Mouse (Mus musculus) heart, embryonic 13.5 days (tissue): Measurements from ENCODE around the gene Mfap1b. TPM values are rescaled to one million over a fixed set of nuclear protein-coding genes. Genes with fewer than 3 reads are reported as not detected.
A peak's percentile ranks its signal among the peaks of the same experiment; 100 is the strongest.

ENCODE experiments used
- ATAC-seq: fragments of 200-750 bp; cut with Nextera tagmentation; 2 replicates; pipeline ENCODE4 v1.8.0; 2017; ENCODE audit warnings: moderate TSS enrichment; ENCODE audit not compliant: insufficient number of reproducible peaks, low FRiP score, low TSS enrichment; ENCODE audit errors: extremely low read depth
- H3K27ac ChIP-seq: fragments of 300-500 bp; sonication (generic); replicated peaks from 2 replicates; pipeline ENCODE4 v1.5.1; 2015; ENCODE audit warnings: moderate library complexity, mild to moderate bottlenecking, inconsistent platforms
- H3K27me3 ChIP-seq: fragments of 300-500 bp; sonication (generic); replicated peaks from 2 replicates; pipeline ENCODE4 v1.6.1; 2015; ENCODE audit warnings: mild to moderate bottlenecking, inconsistent platforms
- H3K36me3 ChIP-seq: fragments of 300-500 bp; sonication (generic); 2 replicates; pipeline ENCODE4 v1.6.1; 2015; ENCODE audit warnings: mild to moderate bottlenecking, inconsistent platforms
- H3K4me1 ChIP-seq: fragments of 300-500 bp; sonication (generic); 2 replicates; pipeline ENCODE4 v1.6.1; 2015; ENCODE audit warnings: inconsistent platforms
- H3K4me2 ChIP-seq: fragments of 300-500 bp; sonication (generic); 2 replicates; pipeline ENCODE4 v1.6.1; 2015; ENCODE audit warnings: inconsistent platforms, mild to moderate bottlenecking, moderate library complexity
- H3K4me3 ChIP-seq: fragments of 300-500 bp; sonication (generic); 2 replicates; pipeline ENCODE4 v1.5.1; 2015; ENCODE audit warnings: moderate library complexity, mild to moderate bottlenecking, inconsistent platforms
- H3K9ac ChIP-seq: fragments of 300-500 bp; sonication (generic); 2 replicates; pipeline ENCODE4 v1.6.1; 2015; ENCODE audit warnings: inconsistent platforms, mild to moderate bottlenecking, moderate library complexity
- H3K9me3 ChIP-seq: fragments of 300-500 bp; sonication (generic); 2 replicates; pipeline ENCODE4 v1.6.1; 2016; ENCODE audit warnings: inconsistent platforms
- WGBS: fragments of 180-500 bp; shearing (Covaris S2); methylation state at CpG from one replicate; pipeline ENCODE4 v1.1.7; 2015; ENCODE audit warnings: mixed read lengths; 5-methylcytosine and 5-hydroxymethylcytosine counted together
- polyA plus RNA-seq: library from polyadenylated mRNA; unstranded; fragments of >200 nt; fragmentation: Nextera tagmentation; extraction: Ambion mirVana; gene quantifications from 2 replicates; pipeline ENCODE4 v1.2.1, GENCODE M21; 2015

The Mfap1b gene
- polyA plus RNA-seq, 1 experiment from 2014 or later, result 39.7 TPM

DNA sequence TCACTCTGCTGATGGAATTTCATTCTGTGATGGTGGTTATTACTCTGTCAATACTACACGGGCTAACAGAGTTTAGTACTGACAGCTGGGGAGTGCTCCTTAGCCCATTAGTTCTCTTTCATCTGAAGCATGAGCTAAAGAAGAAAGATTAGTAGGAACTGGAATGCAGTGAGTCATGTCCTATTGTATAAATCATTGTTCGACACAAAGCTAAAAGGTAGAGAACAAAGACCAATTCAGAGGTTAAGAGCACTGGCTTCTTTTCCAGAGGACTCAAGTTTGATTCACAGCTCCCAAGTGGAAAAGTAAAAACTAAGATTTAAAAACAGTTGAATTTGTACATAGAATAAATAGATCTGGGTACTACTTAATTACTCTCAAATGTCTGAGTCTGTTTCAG, 13.8 kb downstream of the Mfap1b start:
- Histone ChIP-seq H3K4me2 (no peak overlapping the region), H3K27ac (no peak overlapping the region), H3K9me3 (no peaks in the 10 kb centered on the region), H3K27me3 (no peaks in the 10 kb centered on the region), H3K4me3 (no peak overlapping the region), H3K36me3 (peaks cover 32% of the 10 kb centered on the region), H3K9ac (no peak overlapping the region), H3K4me1 (peaks cover 18% of the 10 kb centered on the region)
- ATAC-seq, result no peak
- WGBS, result 77% methylated on average over 2 of the region's 2 CpGs

DNA sequence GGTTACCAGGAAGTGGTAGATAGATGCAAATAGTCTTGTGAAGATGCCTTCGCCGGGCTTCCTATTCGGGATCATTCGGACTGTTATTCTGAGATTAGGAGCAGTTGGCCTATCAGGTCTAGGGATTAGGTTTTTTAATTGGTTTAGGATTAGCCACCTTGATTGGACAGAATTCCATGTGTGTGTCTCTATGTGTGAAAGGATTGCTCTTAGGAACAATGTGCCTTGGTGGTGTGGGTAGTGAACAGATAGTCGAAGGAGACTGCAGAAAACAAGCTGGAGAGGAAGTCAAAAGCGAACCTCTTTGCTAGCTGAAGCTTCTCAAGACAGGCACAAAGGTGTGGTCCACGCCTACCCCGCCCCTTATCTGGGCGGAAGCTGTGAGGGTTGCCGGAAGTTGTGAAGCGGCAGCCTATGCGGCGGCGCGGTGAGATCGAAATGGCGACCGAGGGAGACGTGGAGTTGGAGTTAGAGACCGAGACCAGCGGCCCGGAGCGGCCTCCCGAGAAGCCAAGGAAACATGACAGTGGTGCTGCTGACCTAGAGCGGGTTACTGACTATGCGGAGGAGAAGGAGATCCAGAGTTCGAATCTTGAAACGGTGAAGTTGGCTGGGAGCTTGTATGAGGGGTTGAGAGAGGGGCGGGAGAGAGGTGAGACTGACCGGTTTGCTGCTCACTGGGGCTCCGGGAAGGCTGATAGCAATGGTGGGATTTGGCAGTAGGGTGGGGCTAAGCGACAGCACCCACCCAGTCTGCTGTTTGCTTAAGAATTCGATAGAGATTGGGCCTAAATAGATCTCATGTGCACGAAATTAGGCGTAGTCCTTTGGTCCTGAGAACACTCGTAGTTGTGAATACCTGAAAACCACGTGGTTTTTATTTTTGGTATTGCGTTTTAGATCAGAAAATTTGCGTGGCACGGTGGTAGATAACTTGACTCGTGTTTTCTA, 16.9 kb downstream of the Mfap1b start, which contains the start of gene Serinc4:
Serinc4 (minus strand) TSS at position 90 of the 951 bp plus-strand sequence.
- peak; percentile 60 for ATAC-seq
- H3K4me3 ChIP-seq, result peak within 1 kb of the TSS; percentile 66
- H3K4me2 ChIP-seq, result peak within 1 kb of the TSS; percentile 76
- peaks cover 40% of the 10 kb centered on the region for H3K4me1 ChIP-seq
- WGBS, result 2% methylated on average over 41 of the region's 41 CpGs
- peaks cover 63% of the 10 kb centered on the region for H3K36me3 ChIP-seq
- no peaks in the 10 kb centered on the region for H3K9me3 ChIP-seq
- H3K27me3 ChIP-seq, result no peaks in the 10 kb centered on the region
- H3K27ac ChIP-seq, result peak within 1 kb of the TSS; percentile 81
- peak within 1 kb of the TSS; percentile 85 for H3K9ac ChIP-seq

DNA sequence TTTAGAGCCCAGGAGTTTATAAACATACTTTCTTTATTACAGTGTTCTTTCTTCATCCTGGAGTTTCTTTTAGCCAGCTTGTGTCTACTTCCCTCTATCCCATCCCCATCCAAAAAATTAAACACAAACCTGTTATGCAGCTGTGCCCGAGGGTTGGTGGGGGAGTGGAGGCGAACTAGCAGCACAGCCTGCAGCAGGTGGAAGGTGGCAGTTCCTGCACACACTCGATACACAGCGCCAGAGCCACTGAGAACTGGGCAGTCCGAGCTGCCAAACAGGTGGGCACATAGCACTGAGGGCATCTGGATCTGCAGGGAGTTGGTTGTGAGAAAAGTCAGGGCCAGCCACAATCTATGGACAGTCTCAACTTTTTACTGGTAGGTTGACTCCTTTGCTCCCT, 18.3 kb downstream of the Mfap1b start:
- H3K27me3 ChIP-seq, result no peaks in the 10 kb centered on the region
- H3K4me3 ChIP-seq, result no peak overlapping the region
- 79% methylated on average over 5 of the region's 5 CpGs for WGBS
- H3K9ac ChIP-seq, result no peak overlapping the region
- H3K4me2 ChIP-seq, result no peak overlapping the region
- H3K9me3 ChIP-seq, result no peaks in the 10 kb centered on the region
- H3K4me1 ChIP-seq, result peaks cover 50% of the 10 kb centered on the region
- no peak for ATAC-seq
- H3K36me3 ChIP-seq, result peaks cover 66% of the 10 kb centered on the region
- H3K27ac ChIP-seq, result no peak overlapping the region

DNA sequence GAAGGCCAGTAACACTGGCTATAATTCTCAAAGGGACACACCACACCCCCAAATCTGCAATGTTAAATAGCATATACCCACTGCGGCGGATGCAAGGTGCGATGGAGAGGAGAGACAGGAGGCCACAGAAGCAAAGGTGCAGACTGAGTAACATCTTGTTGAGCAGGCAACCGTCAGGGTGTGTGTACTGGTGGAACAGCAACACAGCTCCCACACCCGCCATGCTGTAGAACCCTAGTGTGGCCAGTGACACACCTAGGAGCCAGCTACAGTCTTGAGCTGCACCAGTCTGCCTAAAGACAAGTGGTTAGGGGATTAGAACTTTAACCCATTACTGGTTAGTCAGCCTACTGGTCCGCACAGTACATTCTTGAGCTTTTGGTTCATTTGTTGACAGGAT, 19.9 kb downstream of the Mfap1b start:
- ATAC-seq, result no peak
- H3K27ac ChIP-seq, result peak overlapping the region; percentile 84
- H3K4me3 ChIP-seq, result no peak overlapping the region
- WGBS, result 83% methylated on average over 6 of the region's 6 CpGs
- H3K9ac ChIP-seq, result peak overlapping the region; percentile 37; the same call in 1 of the 2 replicates
- H3K9me3 ChIP-seq, result no peaks in the 10 kb centered on the region
- no peak overlapping the region; the same call in 1 of the 2 replicates for H3K4me2 ChIP-seq
- H3K27me3 ChIP-seq, result no peaks in the 10 kb centered on the region
- H3K36me3 ChIP-seq, result peaks cover 53% of the 10 kb centered on the region
- H3K4me1 ChIP-seq, result peaks cover 54% of the 10 kb centered on the region

DNA sequence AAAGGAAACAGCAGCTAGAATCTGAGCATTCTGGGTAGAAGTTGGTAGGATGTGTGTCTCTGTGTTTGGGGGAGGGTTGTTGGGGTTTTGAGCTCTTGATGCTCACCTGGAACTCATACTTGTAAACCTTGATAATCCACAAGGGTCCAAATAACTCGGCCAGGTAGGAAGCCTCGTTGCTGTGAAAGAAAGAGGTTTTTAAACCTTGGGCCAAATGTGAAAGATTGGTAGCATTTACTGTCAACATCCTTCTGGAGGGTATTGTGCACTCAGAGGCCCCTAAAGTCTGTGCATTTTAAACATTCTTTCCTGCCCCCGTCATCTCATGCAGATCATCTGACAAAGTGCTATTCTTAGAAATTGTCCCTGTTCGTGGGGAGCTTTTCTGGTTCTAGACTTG, 20.9 kb downstream of the Mfap1b start, which contains the start of gene Hypk:
Hypk (plus strand) TSS at position 301 of the 400 bp plus-strand sequence.
- no peak for ATAC-seq
- Histone ChIP-seq H3K4me1 (peaks cover 51% of the 10 kb centered on the region), H3K4me2 (peak within 1 kb of the TSS; percentile 48), H3K27me3 (no peaks in the 10 kb centered on the region), H3K4me3 (peak within 1 kb of the TSS; percentile 19; the same call in 1 of the 2 replicates), H3K9me3 (no peaks in the 10 kb centered on the region), H3K27ac (peak within 1 kb of the TSS; percentile 84), H3K36me3 (peaks cover 45% of the 10 kb centered on the region), H3K9ac (peak within 1 kb of the TSS; percentile 64)
- WGBS, result 51% methylated on average over 4 of the region's 4 CpGs

DNA sequence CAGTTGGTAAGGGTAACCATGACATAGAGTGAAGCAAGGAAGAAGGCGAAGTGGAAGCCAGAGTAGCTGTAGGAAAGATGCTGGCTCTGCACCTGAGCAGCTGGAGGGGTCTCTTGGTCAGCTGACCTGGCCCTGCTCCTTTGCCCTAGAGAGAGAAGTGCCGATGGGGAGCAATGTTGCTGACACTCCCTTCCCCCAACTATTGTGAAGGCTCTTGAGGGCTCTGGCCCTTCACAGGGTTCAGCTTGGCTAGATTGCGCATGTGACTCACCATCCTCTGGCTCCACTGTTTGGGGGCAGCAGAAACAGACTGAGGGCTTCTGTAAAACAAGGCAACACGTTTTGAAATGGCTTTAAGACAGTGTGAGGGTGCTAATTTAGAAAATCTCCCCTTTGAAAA, 21.5 kb downstream of the Mfap1b start:
- Histone ChIP-seq H3K9me3 (no peaks in the 10 kb centered on the region), H3K4me2 (peak overlapping the region; percentile 48), H3K36me3 (peaks cover 45% of the 10 kb centered on the region), H3K4me1 (peaks cover 51% of the 10 kb centered on the region), H3K27ac (peak overlapping the region; percentile 84), H3K4me3 (peak overlapping the region; percentile 19; the same call in 1 of the 2 replicates), H3K27me3 (no peaks in the 10 kb centered on the region), H3K9ac (peak overlapping the region; percentile 64)
- ATAC-seq, result no peak
- 57% methylated on average over 4 of the region's 4 CpGs for WGBS

DNA sequence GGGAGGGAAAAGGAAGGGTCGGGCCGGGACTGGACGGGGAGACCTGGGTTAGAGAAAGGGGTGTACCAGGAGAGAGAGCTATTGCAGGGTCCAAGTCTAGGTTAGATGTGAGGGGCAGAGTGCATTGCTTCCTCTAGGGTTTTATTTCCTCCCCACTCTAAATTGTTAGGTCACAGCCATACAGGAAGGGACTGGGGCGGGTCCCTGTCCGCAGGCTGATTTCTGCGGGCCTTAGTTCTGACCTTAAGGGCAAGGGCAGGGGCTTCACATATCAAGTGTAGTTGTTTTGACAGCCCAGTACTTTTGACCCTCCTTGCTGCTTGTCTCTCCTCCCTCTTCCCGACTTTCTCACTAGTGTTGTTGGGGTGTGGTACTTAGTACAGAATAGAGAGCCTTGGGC, 23.8 kb downstream of the Mfap1b start:
- Histone ChIP-seq H3K9ac (peak overlapping the region; percentile 100), H3K4me3 (peak overlapping the region; percentile 88), H3K9me3 (no peaks in the 10 kb centered on the region), H3K27ac (peak overlapping the region; percentile 99), H3K36me3 (peaks cover 43% of the 10 kb centered on the region), H3K4me1 (peaks cover 44% of the 10 kb centered on the region), H3K4me2 (peak overlapping the region; percentile 95), H3K27me3 (no peaks in the 10 kb centered on the region)
- ATAC-seq, result no peak
- 2% methylated on average over 7 of the region's 7 CpGs for WGBS

DNA sequence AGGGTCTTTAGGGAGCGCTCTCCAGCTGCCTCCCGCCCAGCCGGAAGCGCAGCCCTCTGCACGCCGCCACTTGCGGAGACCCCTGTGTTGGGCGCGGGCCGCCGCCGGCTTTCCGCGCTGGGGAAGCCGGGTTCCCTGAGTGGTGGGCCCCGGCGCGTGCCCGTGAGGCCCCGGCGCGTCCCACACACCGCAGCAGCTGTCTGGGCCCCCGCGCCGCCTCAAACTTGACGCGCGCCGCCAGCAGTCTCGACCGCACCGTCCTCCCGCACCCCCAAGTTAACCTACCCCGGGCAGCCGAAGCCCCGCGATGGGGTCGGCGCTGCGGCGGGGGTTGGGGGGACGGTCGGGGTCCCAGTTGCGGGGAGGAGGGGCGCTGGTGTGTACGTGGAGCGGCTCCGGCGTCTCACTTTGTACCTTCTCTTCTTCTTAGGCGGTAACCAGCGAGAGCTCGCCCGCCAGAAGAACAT, 24.3 kb downstream of the Mfap1b start:
- ATAC-seq, result peak; percentile 16
- Histone ChIP-seq H3K9ac (peak overlapping the region; percentile 100), H3K4me3 (peak overlapping the region; percentile 88), H3K27me3 (no peaks in the 10 kb centered on the region), H3K4me1 (peaks cover 44% of the 10 kb centered on the region), H3K36me3 (peaks cover 37% of the 10 kb centered on the region), H3K4me2 (peak overlapping the region; percentile 95), H3K27ac (peak overlapping the region; percentile 99), H3K9me3 (no peaks in the 10 kb centered on the region)
- under 1% methylated on average over 54 of the region's 54 CpGs for WGBS

DNA sequence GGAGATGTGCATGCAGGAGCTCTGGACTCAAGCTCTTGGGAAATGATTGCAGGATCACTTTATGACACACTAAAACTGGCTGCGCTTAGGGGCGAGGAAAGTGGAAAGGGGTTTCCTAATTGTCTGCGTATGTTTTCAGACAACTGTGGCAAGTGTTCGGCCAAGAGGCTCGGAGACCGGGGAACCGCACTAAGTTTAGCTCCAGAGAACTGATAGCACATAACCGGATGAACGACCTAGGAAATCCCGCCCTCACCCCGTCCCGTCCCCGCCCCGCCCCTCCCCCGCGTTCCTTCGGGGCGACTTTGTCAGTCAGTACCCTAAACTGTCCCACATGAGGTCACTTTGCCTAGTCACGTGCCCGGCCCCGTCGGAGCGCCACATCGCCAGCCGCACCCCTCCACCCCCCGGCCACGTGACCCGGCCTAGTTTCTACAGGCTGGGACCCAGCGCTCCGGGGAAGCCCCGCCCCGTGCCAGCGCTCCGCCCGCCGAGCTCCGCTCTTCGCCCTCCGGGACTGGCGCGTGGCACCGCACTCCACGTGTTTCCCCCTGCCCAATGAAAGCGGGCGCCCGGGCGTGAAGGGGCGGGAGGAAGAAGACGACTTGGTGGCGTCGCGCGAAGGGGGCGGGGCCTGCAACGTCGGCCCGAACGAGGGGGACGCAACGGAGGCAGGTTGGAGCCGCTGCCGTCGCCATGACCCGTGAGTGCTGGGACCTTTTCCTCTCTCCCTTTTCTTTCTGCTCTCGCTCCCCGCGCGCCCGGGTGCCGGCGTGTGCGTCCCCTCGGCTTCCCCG, 24.9 kb downstream of the Mfap1b start, which contains the start of gene Serf2:
Serf2 (plus strand) TSS at position 457 of the 797 bp plus-strand sequence.
- Histone ChIP-seq H3K4me1 (peaks cover 41% of the 10 kb centered on the region), H3K9ac (peak within 1 kb of the TSS; percentile 100), H3K4me3 (peak within 1 kb of the TSS; percentile 88), H3K27ac (peak within 1 kb of the TSS; percentile 99), H3K36me3 (peaks cover 31% of the 10 kb centered on the region), H3K9me3 (no peaks in the 10 kb centered on the region), H3K27me3 (no peaks in the 10 kb centered on the region), H3K4me2 (peak within 1 kb of the TSS; percentile 95)
- WGBS, result under 1% methylated on average over 73 of the region's 74 CpGs
- peak; percentile 98 for ATAC-seq

DNA sequence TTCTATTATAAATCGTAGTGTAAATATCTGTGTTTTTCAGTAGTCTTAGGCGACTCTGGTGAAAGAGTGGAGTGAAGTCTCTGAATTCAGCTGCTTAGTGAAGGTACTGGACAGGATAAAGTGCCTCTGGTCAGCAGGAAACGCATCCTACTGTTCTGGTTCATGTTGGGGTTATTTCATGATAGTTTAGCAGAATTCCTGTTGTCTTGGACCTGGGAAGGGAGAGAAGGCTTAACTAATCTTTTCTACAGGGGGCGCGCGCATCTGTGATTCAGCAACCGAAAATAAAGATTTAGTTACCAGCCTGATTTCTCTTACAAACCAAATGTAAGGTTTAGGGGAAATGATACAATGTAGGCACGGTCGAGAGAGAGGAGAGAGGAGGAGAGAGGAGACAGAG, 25.7 kb downstream of the Mfap1b start:
- no peaks in the 10 kb centered on the region for H3K27me3 ChIP-seq
- H3K9me3 ChIP-seq, result no peaks in the 10 kb centered on the region
- ATAC-seq, result no peak
- peak overlapping the region; percentile 88 for H3K4me3 ChIP-seq
- peak overlapping the region; percentile 96 for H3K27ac ChIP-seq
- WGBS, result 12% methylated on average over 9 of the region's 9 CpGs
- H3K4me2 ChIP-seq, result peak overlapping the region; percentile 77
- peaks cover 34% of the 10 kb centered on the region for H3K4me1 ChIP-seq
- peaks cover 23% of the 10 kb centered on the region for H3K36me3 ChIP-seq
- peak overlapping the region; percentile 82 for H3K9ac ChIP-seq

DNA sequence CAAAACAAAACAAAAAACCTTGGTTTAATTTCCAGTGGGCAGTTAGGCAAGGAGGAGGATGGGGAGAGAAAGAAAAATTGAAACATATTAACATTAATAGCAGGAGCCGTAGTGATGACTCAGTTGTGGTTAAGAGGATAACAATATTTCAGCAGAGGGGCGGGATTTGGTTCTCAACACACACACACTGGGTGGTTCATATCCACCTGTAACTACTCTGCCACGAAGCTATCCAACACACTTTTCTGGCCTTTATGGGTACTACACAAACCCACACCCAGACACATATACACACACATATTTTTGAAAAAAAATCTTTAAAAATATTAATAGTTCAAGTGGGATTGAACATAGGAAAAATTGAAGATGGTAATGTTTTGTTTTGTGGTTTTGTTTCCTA, 26.9 kb downstream of the Mfap1b start:
- H3K4me3 ChIP-seq, result no peak overlapping the region
- H3K4me2 ChIP-seq, result no peak overlapping the region
- peaks cover 12% of the 10 kb centered on the region for H3K36me3 ChIP-seq
- H3K4me1 ChIP-seq, result peaks cover 34% of the 10 kb centered on the region
- 0 out of 2 replicates have a peak, but pooled peaks cover 4% of the 10 kb centered on the region for H3K27me3 ChIP-seq
- no peak overlapping the region for H3K27ac ChIP-seq
- no peak for ATAC-seq
- 72% methylated on average over 3 of the region's 3 CpGs for WGBS
- H3K9ac ChIP-seq, result no peak overlapping the region
- H3K9me3 ChIP-seq, result no peaks in the 10 kb centered on the region
